8 mouse cellular contexts compared by ENCODE assay signal in genomic region chr17:47736856-47737255, GRCm38 (mm10). TPM values are rescaled to one million over a fixed set of nuclear protein-coding genes. Genes with fewer than 3 reads are reported as not detected.
DNase-seq lines count a peak whose midpoint lies in the region; ATAC-seq and TF ChIP-seq lines count a peak whose summit lies in the region.

TSS of gene Tfeb (plus strand) at chr17:47737030.

- peak; percentile 74 for ATAC-seq in activated CD4-positive, CD25-positive, alpha-beta regulatory T cell, adult 4 months
- ATAC-seq in common myeloid progenitor, adult 5-6 weeks (replicated peaks; ENCODE audit: low read depth, poor library complexity, severe bottlenecking), result peak; percentile 79
- ATAC-seq in hindbrain, embryonic 16.5 days, result peak; percentile 71

- peak; percentile 98 for DNase-seq in gastrocnemius, adult 2 months
- DNase-seq in left cerebral cortex, adult 18-20 months (ENCODE audit: low spot score in 2 of 2), result peak; percentile 97 to 98
- peak; percentile 97 to 98 for DNase-seq in lung, postnatal 4 days
- peak; percentile 94 for DNase-seq in retina, postnatal 1 day
- peak; percentile 100 for DNase-seq in thymus, postnatal 4 days

- intact Hi-C loops in gastrocnemius, adult 2 months (cut with DNase I), result loop anchor here (5.0 kb wide), 1 partner anchor 35 kb away; no protein-coding TSS in a partner anchor

- WGBS in hindbrain, embryonic 16.5 days, result under 1% methylated on average over 42 of the region's 47 CpGs

- peaks cover 10% of the 10 kb centered on the region; the same call in 1 of the 2 replicates for H3K27me3 ChIP-seq in hindbrain, embryonic 16.5 days (replicated peaks; ENCODE audit: control insufficient read depth, insufficient read depth, low read length)

- peak within 1 kb of the TSS; percentile 99 for H3K27ac ChIP-seq in gastrocnemius, adult 2 months
- H3K27ac ChIP-seq in hindbrain, embryonic 16.5 days (ENCODE audit: low read depth, low read length), result peak within 1 kb of the TSS; percentile 58

- H3K36me3 ChIP-seq in hindbrain, embryonic 16.5 days (ENCODE audit: control insufficient read depth, insufficient read depth, low read length), result no peaks in the 10 kb centered on the region

- no peak; the same call in 1 of the 2 replicates for TF ChIP-seq CTCF in gastrocnemius, adult 2 months (IDR thresholded peaks at IDR 0.05)

- no peaks in the 10 kb centered on the region for H3K9me3 ChIP-seq in hindbrain, embryonic 16.5 days (ENCODE audit: control insufficient read depth, low read length)

- peak within 1 kb of the TSS; percentile 92 for H3K4me2 ChIP-seq in hindbrain, embryonic 16.5 days (ENCODE audit: low read length)

- peak within 1 kb of the TSS; percentile 72 for H3K9ac ChIP-seq in hindbrain, embryonic 16.5 days (ENCODE audit: low read depth, low read length)

- H3K4me1 ChIP-seq in hindbrain, embryonic 16.5 days (ENCODE audit: control insufficient read depth, insufficient read depth, low read depth, low read length), result peaks cover 15% of the 10 kb centered on the region

- H3K4me3 ChIP-seq in gastrocnemius, adult 2 months, result peak within 1 kb of the TSS; percentile 97
- peak within 1 kb of the TSS; percentile 64 for H3K4me3 ChIP-seq in hindbrain, embryonic 16.5 days (ENCODE audit: low read length)

RNA-seq across cellular contexts. Expression of gene Tfeb, which starts in this region (rescaled TPM):
- 10 to 100 TPM in 1 of 2 experiments, 1 to 10 TPM in 1; 8.7 to 14.9 TPM for polyA plus RNA-seq in activated CD4-positive, CD25-positive, alpha-beta regulatory T cell, adult 4 months (2017; shearing (Covaris generic))
- total RNA-seq in common myeloid progenitor, adult 5-6 weeks (2017), result 5.8 and 6.4 TPM in 2 replicates
- 10 to 100 TPM; 85.3 to 93.9 TPM for total RNA-seq in gastrocnemius, adult 2 months (2021)
- 4.6 and 4.7 TPM in 2 replicates for polyA plus RNA-seq in hindbrain, embryonic 16.5 days (2015; fragmentation: Nextera tagmentation; extraction: Ambion mirVana)
- total RNA-seq in left cerebral cortex, adult 18-20 months (2021), result 10 to 100 TPM; 10.4 to 13.5 TPM

Comparison
In these comparisons a context has a peak if more than half of its experiments do, and no peak if none do; other contexts are left out.
1. Peak in every context shown above with its lines: DNase-seq, ATAC-seq, H3K4me3 ChIP-seq and H3K27ac ChIP-seq.
2. RNA of gene Tfeb (total RNA-seq): 85.3 to 93.9 TPM in gastrocnemius, adult 2 months; 10.4 to 13.5 TPM in left cerebral cortex, adult 18-20 months and 5.8 to 6.4 TPM in common myeloid progenitor, adult 5-6 weeks; every median in the first group is over 4 times any median in the second.